Mouse (Mus musculus) lung, postnatal 0 days (tissue): ENCODE results near the gene Mpig6b.

Experiments
- CTCF ChIP-seq: IDR thresholded peaks from 2 replicates; pipeline ENCODE4 v1.5.1; 2016; ENCODE audit warnings: antibody characterized with exemption, mild to moderate bottlenecking
- EP300 ChIP-seq: IDR thresholded peaks from 2 replicates; pipeline ENCODE4 v1.6.1; 2016; ENCODE audit warnings: antibody characterized with exemption, mild to moderate bottlenecking, control low read depth

DNA sequence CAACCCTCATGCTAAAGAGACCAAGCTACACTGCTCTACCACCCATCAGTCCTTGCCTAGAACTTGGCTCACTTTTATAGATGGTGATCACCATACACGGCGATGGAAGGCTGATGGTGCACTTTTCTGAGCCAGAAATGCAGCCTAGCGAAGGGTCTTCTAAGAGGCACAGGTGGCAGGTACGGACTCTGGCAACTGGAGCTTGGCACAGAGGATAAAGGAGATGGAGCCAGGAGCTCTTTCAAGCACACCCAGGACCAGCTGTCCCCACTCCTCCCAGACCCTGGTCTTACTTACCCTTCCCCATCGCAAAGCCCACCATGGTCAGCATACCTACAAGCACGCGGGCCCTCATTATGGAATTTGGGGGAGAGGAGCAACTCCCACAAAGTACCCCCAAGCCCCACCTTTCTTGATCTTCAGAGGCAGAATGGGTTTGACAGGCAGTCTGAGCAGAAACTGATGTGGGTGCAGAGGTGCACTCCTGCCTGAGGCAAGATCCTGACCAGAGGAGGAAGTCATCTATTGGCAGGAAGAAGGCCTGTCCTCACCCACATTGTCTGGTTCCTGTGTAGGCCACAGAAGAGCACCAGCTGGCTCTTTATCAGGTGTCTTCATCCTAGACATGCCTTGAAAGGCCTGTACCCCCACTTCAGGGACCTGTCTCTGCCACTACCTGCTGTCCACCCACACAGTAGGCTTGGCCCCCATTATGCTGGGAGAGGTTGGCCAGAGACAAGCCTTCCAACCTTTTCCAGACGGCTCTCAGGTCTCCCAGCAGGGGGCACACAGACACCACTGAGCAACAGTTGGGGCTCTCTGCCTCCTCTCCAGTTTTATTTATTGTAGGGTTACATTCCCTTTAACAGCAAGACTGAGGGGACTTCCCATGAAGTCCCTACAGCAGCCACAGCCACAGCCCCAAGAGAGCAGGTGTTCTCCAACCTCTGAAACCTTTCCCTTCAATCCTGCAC lies 49.3 kb upstream of the Mpig6b start, which contains the start of gene Ly6g5b:
- TF ChIP-seq CTCF (peak; percentile 65), EP300 (no peak)
